Mouse (Mus musculus): ENCODE measurements around the gene Crabp1.

DNA sequence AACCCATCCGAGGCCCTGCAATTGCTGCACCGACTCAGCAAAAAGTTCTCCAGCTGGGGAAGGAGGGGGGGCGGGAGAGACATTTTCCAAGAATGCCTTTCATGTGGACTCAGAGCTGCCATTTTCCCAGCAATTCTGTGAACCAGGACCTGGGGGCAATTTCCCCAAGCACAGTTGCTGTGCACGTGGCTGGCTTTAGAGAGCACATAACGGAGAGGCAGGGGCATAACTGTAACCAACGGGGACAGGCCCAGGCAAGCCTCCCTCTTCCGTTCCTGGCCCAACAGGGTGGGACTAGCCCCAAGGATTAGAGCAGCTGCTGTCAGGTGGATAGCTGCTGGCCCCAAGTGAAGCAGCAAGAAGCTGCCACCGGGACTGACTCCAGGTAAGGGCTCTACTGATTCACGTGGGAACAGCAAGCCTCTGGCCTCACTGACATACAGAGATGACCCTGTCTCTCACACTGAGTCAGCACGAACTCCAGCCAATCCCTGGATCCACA lies 37.0 kb downstream of the Crabp1 start:
- no peak for TF ChIP-seq CTCF (IDR thresholded peaks at IDR 0.05; ENCODE audit: borderline replicate concordance, control insufficient read depth, extremely low read depth, insufficient read depth, low read length, poor library complexity)
- TF ChIP-seq POLR2A (IDR thresholded peaks at IDR 0.05; ENCODE audit: control insufficient read depth, extremely low read depth, insufficient read depth, low read length, poor library complexity) = no peak
